Mouse (Mus musculus) hindbrain, embryonic 13.5 days (tissue): Measurements from ENCODE around the gene Plekhh3. TPM values are rescaled to one million over a fixed set of nuclear protein-coding genes. Genes with fewer than 3 reads are reported as not detected.
"Not testable (repeated sequence)": the region's sequence is repeated elsewhere in the genome, so short reads cannot be mapped to it uniquely, and the experiment has no call there.

ENCODE experiments used
- ATAC-seq: fragments of 200-750 bp; cut with Nextera tagmentation; 2 replicates; pipeline ENCODE4 v1.8.0; 2017; ENCODE audit warnings: moderate TSS enrichment; ENCODE audit not compliant: low FRiP score
- H3K27ac ChIP-seq: fragments of 300-500 bp; sonication (generic); 2 replicates; pipeline ENCODE4 v1.5.1; 2015; ENCODE audit warnings: inconsistent platforms, mild to moderate bottlenecking, moderate library complexity
- H3K27me3 ChIP-seq: fragments of 300-500 bp; sonication (generic); 2 replicates; pipeline ENCODE4 v1.6.1; 2015; ENCODE audit warnings: mild to moderate bottlenecking, inconsistent platforms
- H3K36me3 ChIP-seq: fragments of 300-500 bp; sonication (generic); 2 replicates; pipeline ENCODE4 v1.6.1; 2015; ENCODE audit warnings: mild to moderate bottlenecking, inconsistent platforms
- H3K4me1 ChIP-seq: fragments of 300-500 bp; sonication (generic); replicated peaks from 2 replicates; pipeline ENCODE4 v1.6.1; 2015; ENCODE audit warnings: inconsistent platforms
- H3K4me2 ChIP-seq: fragments of 300-500 bp; sonication (generic); 2 replicates; pipeline ENCODE4 v1.6.1; 2015; ENCODE audit warnings: inconsistent platforms, mild to moderate bottlenecking, moderate library complexity
- H3K4me3 ChIP-seq: fragments of 300-500 bp; sonication (generic); 2 replicates; pipeline ENCODE4 v1.5.1; 2015; ENCODE audit warnings: mild to moderate bottlenecking, inconsistent platforms
- H3K9ac ChIP-seq: fragments of 300-500 bp; sonication (generic); 2 replicates; pipeline ENCODE4 v1.6.1; 2015; ENCODE audit warnings: mild to moderate bottlenecking, inconsistent platforms
- H3K9me3 ChIP-seq: fragments of 300-500 bp; sonication (generic); 2 replicates; pipeline ENCODE4 v1.6.1; 2016; ENCODE audit warnings: inconsistent platforms
- WGBS: fragments of 180-500 bp; shearing (Covaris S2); methylation state at CpG from one replicate; pipeline ENCODE4 v1.1.7; 2015; 5-methylcytosine and 5-hydroxymethylcytosine counted together
- polyA plus RNA-seq: library from polyadenylated mRNA; unstranded; fragments of >200 nt; fragmentation: Nextera tagmentation; extraction: Ambion mirVana; gene quantifications from 2 replicates; pipeline ENCODE4 v1.2.1, GENCODE M21; 2015

Plekhh3 gene
- polyA plus RNA-seq, 1 experiment from 2014 or later: 10.2 TPM

- 18% methylated on average over 35 of the region's 35 CpGs for WGBS
- Histone ChIP-seq H3K4me1 (peaks cover 30% of the 10 kb centered on the region), H3K27me3 (peaks cover 91% of the 10 kb centered on the region), H3K4me2 (no peak overlapping the region; the same call in 1 of the 2 replicates), H3K36me3 (peaks cover 66% of the 10 kb centered on the region), H3K9ac (no peak overlapping the region), H3K4me3 (peak overlapping the region; percentile 21; the same call in 1 of the 2 replicates), H3K27ac (no peak overlapping the region), H3K9me3 (no peaks in the 10 kb centered on the region)
- ATAC-seq: no peak
These were observed 6.2 kb downstream of the Plekhh3 start for GRCm38 (mm10) chr11:101164677-101165580.

GRCm38 (mm10) chr11:101164351-101164665 is 6.8 kb downstream of the Plekhh3 start:
- whole genome bisulfite sequencing: 7% methylated on average over 21 of the region's 21 CpGs
- peak overlapping the region; percentile 46 for H3K9ac ChIP-seq
- H3K36me3 ChIP-seq: peaks cover 66% of the 10 kb centered on the region

GRCm38 (mm10) chr11:101163476-101164350 is 7.4 kb downstream of the Plekhh3 start:
- WGBS: 14% methylated on average over 43 of the region's 49 CpGs
- Histone ChIP-seq H3K4me3 (peak overlapping the region; percentile 21), H3K9ac (peak overlapping the region; percentile 46), H3K27ac (no peak overlapping the region), H3K4me1 (peaks cover 18% of the 10 kb centered on the region), H3K36me3 (peaks cover 69% of the 10 kb centered on the region), H3K4me2 (peak overlapping the region; percentile 45), H3K27me3 (peaks cover 91% of the 10 kb centered on the region), H3K9me3 (no peaks in the 10 kb centered on the region)
- ATAC-seq: no peak

More at GRCm38 (mm10) chr11:101164351-101164665, 6.8 kb downstream of the Plekhh3 start:
- peaks cover 24% of the 10 kb centered on the region for H3K4me1 ChIP-seq
- no peak for ATAC-seq
- H3K4me2 ChIP-seq: peak overlapping the region; percentile 45
- peaks cover 91% of the 10 kb centered on the region for H3K27me3 ChIP-seq
- H3K27ac ChIP-seq: no peak overlapping the region
- H3K9me3 ChIP-seq: no peaks in the 10 kb centered on the region
- peak overlapping the region; percentile 21 for H3K4me3 ChIP-seq

- Histone ChIP-seq H3K27ac (no peak overlapping the region), H3K4me3 (no peak overlapping the region), H3K36me3 (peaks cover 68% of the 10 kb centered on the region), H3K27me3 (peaks cover 91% of the 10 kb centered on the region), H3K4me1 (peaks cover 12% of the 10 kb centered on the region), H3K4me2 (no peak overlapping the region), H3K9me3 (no peaks in the 10 kb centered on the region), H3K9ac (no peak overlapping the region)
- 62% methylated on average over 5 of the region's 5 CpGs for WGBS
- ATAC-seq: no peak
These were observed 8.4 kb downstream of the Plekhh3 start for GRCm38 (mm10) chr11:101162772-101163171.

- WGBS: 49% methylated on average over 5 of the region's 5 CpGs
- peaks cover 91% of the 10 kb centered on the region for H3K27me3 ChIP-seq
- H3K4me2 ChIP-seq: no peak overlapping the region
- H3K27ac ChIP-seq: no peak overlapping the region
- H3K9me3 ChIP-seq: no peaks in the 10 kb centered on the region
- H3K9ac ChIP-seq: no peak overlapping the region
- H3K36me3 ChIP-seq: peaks cover 64% of the 10 kb centered on the region
- ATAC-seq: no peak
- peaks cover 12% of the 10 kb centered on the region for H3K4me1 ChIP-seq
- no peak overlapping the region for H3K4me3 ChIP-seq
These were observed 8.8 kb downstream of the Plekhh3 start for GRCm38 (mm10) chr11:101162301-101162700.

GRCm38 (mm10) chr11:101161551-101161950 is 9.6 kb downstream of the Plekhh3 start:
- ATAC-seq: no peak
- Histone ChIP-seq H3K4me2 (no peak overlapping the region), H3K36me3 (peaks cover 56% of the 10 kb centered on the region), H3K9ac (no peak overlapping the region), H3K27ac (no peak overlapping the region), H3K9me3 (no peaks in the 10 kb centered on the region), H3K4me1 (peaks cover 15% of the 10 kb centered on the region), H3K4me3 (no peak overlapping the region), H3K27me3 (peaks cover 86% of the 10 kb centered on the region)
- WGBS: 87% methylated on average over 15 of the region's 15 CpGs

- 76% methylated on average over 8 of the region's 8 CpGs for WGBS
- H3K4me3 ChIP-seq, H3K9me3 ChIP-seq, H3K9ac ChIP-seq, H3K4me2 ChIP-seq, H3K27ac ChIP-seq, ATAC-seq: not testable (repeated sequence)
- H3K27me3 ChIP-seq: peaks cover 82% of the 10 kb centered on the region
- H3K4me1 ChIP-seq: peaks cover 20% of the 10 kb centered on the region
- peaks cover 51% of the 10 kb centered on the region for H3K36me3 ChIP-seq
These were observed 10.1 kb downstream of the Plekhh3 start for GRCm38 (mm10) chr11:101160981-101161505.

- H3K27me3 ChIP-seq: peaks cover 73% of the 10 kb centered on the region
- H3K9me3 ChIP-seq, H3K9ac ChIP-seq, H3K27ac ChIP-seq, H3K4me2 ChIP-seq, ATAC-seq, H3K4me3 ChIP-seq: not testable (repeated sequence)
- H3K4me1 ChIP-seq: peaks cover 28% of the 10 kb centered on the region
- peaks cover 47% of the 10 kb centered on the region for H3K36me3 ChIP-seq
- 86% methylated on average over 9 of the region's 10 CpGs for WGBS
These were observed 11.0 kb downstream of the Plekhh3 start for GRCm38 (mm10) chr11:101160151-101160550.

GRCm38 (mm10) chr11:101155728-101156371 is 15.3 kb downstream of the Plekhh3 start, which contains the start of gene Tubg2:
Gene Tubg2 (plus strand): TSS chr11:101155907.
- Histone ChIP-seq H3K9me3 (no peaks in the 10 kb centered on the region), H3K4me3 (peak within 1 kb of the TSS; percentile 49), H3K4me2 (peak within 1 kb of the TSS; percentile 71), H3K4me1 (peaks cover 17% of the 10 kb centered on the region), H3K36me3 (0 out of 2 replicates have a peak, but pooled peaks cover 6% of the 10 kb centered on the region), H3K27me3 (peaks cover 30% of the 10 kb centered on the region), H3K9ac (peak within 1 kb of the TSS; percentile 83), H3K27ac (peak within 1 kb of the TSS; percentile 95)
- 2% methylated on average over 36 of the region's 36 CpGs for WGBS
- ATAC-seq: peak; percentile 94

- H3K9me3 ChIP-seq: no peaks in the 10 kb centered on the region
- ATAC-seq: no peak
- peaks cover 29% of the 10 kb centered on the region for H3K27me3 ChIP-seq
- H3K36me3 ChIP-seq: 0 out of 2 replicates have a peak, but pooled peaks cover 5% of the 10 kb centered on the region
- peak overlapping the region; percentile 95 for H3K27ac ChIP-seq
- H3K9ac ChIP-seq: no peak overlapping the region; the same call in 1 of the 2 replicates
- H3K4me3 ChIP-seq: peak overlapping the region; percentile 49; the same call in 1 of the 2 replicates
- H3K4me2 ChIP-seq: peak overlapping the region; percentile 71
- WGBS: 71% methylated on average over 6 of the region's 6 CpGs
- peaks cover 17% of the 10 kb centered on the region for H3K4me1 ChIP-seq
These were observed 16.0 kb downstream of the Plekhh3 start for GRCm38 (mm10) chr11:101155151-101155550.

- H3K9me3 ChIP-seq: no peaks in the 10 kb centered on the region
- peaks cover 19% of the 10 kb centered on the region for H3K4me1 ChIP-seq
- no peak overlapping the region for H3K4me2 ChIP-seq
- 0 out of 2 replicates have a peak, but pooled peaks cover 5% of the 10 kb centered on the region for H3K36me3 ChIP-seq
- H3K27ac ChIP-seq: no peak overlapping the region
- ATAC-seq: no peak
- H3K9ac ChIP-seq: no peak overlapping the region
- peaks cover 27% of the 10 kb centered on the region for H3K27me3 ChIP-seq
- no peak overlapping the region for H3K4me3 ChIP-seq
These were observed 16.5 kb downstream of the Plekhh3 start for GRCm38 (mm10) chr11:101154648-101155047.
